Mouse (Mus musculus): ENCODE measurements around the gene Klhl20. TPM values are rescaled to one million over a fixed set of nuclear protein-coding genes. Genes with fewer than 3 reads are reported as not detected.

Klhl20 gene
- polyA plus RNA-seq, 1 experiment from 2014 or later = 13.4 TPM

- no peak overlapping the region for H3K27ac ChIP-seq (ENCODE audit: low read length)
- peaks cover 13% of the 10 kb centered on the region for H3K4me1 ChIP-seq (ENCODE audit: control insufficient read depth, insufficient read depth, low read length)
- H3K4me2 ChIP-seq (ENCODE audit: low read depth, low read length) = no peak overlapping the region
- no peaks in the 10 kb centered on the region for H3K27me3 ChIP-seq (ENCODE audit: control insufficient read depth, insufficient read depth, low read length)
- H3K9me3 ChIP-seq (replicated peaks; ENCODE audit: control insufficient read depth, low read length) = no peaks in the 10 kb centered on the region
- H3K9ac ChIP-seq (ENCODE audit: low read length) = no peak overlapping the region
- ATAC-seq (replicated peaks; ENCODE audit: extremely low read depth, insufficient read depth, low FRiP score) = no peak
- no peak overlapping the region for H3K4me3 ChIP-seq (ENCODE audit: low read length)
- WGBS = 90% methylated on average over 7 of the region's 7 CpGs
- H3K36me3 ChIP-seq (ENCODE audit: control insufficient read depth, insufficient read depth) = peaks cover 32% of the 10 kb centered on the region
Observed at GRCm38 (mm10) chr1:161041261-161042020, 89.9 kb downstream of the Klhl20 start.

GRCm38 (mm10) chr1:161040855-161041254, 90.5 kb downstream of the Klhl20 start:
- Histone ChIP-seq H3K4me1 (ENCODE audit: control insufficient read depth, insufficient read depth, low read length) (peaks cover 16% of the 10 kb centered on the region), H3K27me3 (ENCODE audit: control insufficient read depth, insufficient read depth, low read length) (no peaks in the 10 kb centered on the region)

GRCm38 (mm10) chr1:161040426-161040770, 90.9 kb downstream of the Klhl20 start:
- Histone ChIP-seq H3K27me3 (ENCODE audit: control insufficient read depth, insufficient read depth, low read length) (no peaks in the 10 kb centered on the region), H3K36me3 (ENCODE audit: control insufficient read depth, insufficient read depth) (peaks cover 34% of the 10 kb centered on the region), H3K9me3 (replicated peaks; ENCODE audit: control insufficient read depth, low read length) (no peaks in the 10 kb centered on the region), H3K9ac (ENCODE audit: low read length) (no peak overlapping the region), H3K27ac (ENCODE audit: low read length) (peak overlapping the region; percentile 5; the same call in 1 of the 2 replicates), H3K4me2 (ENCODE audit: low read depth, low read length) (no peak overlapping the region), H3K4me3 (ENCODE audit: low read length) (no peak overlapping the region), H3K4me1 (ENCODE audit: control insufficient read depth, insufficient read depth, low read length) (peaks cover 16% of the 10 kb centered on the region)
- ATAC-seq (replicated peaks; ENCODE audit: extremely low read depth, insufficient read depth, low FRiP score) = no peak
- 33% methylated on average over 1 of the region's 1 CpGs for WGBS

More at GRCm38 (mm10) chr1:161040855-161041254, 90.5 kb downstream of the Klhl20 start:
- ATAC-seq (replicated peaks; ENCODE audit: extremely low read depth, insufficient read depth, low FRiP score) = no peak
- Histone ChIP-seq H3K9ac (ENCODE audit: low read length) (no peak overlapping the region), H3K9me3 (replicated peaks; ENCODE audit: control insufficient read depth, low read length) (no peaks in the 10 kb centered on the region), H3K27ac (ENCODE audit: low read length) (no peak overlapping the region; the same call in 1 of the 2 replicates), H3K4me3 (ENCODE audit: low read length) (no peak overlapping the region), H3K4me2 (ENCODE audit: low read depth, low read length) (no peak overlapping the region), H3K36me3 (ENCODE audit: control insufficient read depth, insufficient read depth) (peaks cover 34% of the 10 kb centered on the region)

DNA sequence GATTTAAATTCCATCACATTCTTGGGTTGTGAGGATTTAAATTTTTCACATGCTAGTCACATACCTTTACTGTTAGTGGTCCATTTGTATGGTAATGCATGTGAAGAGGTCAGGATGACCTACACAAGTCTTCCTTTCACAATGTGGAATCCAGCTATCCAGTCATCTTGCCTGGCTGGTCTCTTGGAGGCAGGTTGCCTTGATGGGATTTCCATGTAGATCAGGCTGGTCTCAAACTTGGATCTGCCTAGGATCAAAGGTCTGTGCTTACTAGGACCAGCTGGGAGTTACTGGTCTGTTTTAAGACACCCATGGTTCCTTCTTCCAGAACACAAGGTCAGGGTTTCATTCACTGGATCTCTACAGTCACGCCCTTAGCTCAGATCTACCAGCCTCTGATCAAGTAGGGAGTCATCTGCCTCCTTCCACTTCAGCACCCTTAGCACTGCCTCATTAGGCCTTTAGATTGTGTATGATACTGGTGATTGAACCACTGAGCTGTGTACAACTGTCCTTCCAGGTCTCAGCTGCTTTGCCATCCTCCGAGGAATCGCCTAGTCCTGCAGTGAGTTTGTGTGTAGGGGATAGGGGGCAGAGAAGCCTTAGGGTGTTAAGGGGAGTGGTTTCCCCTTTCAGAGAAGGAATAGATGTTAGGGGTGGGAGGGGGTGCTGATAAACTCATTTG, 91.4 kb downstream of the Klhl20 start:
- Histone ChIP-seq H3K9me3 (replicated peaks; ENCODE audit: control insufficient read depth, low read length) (no peaks in the 10 kb centered on the region), H3K27ac (ENCODE audit: low read length) (peak overlapping the region; percentile 57), H3K36me3 (ENCODE audit: control insufficient read depth, insufficient read depth) (peaks cover 34% of the 10 kb centered on the region), H3K4me1 (ENCODE audit: control insufficient read depth, insufficient read depth, low read length) (peaks cover 16% of the 10 kb centered on the region), H3K9ac (ENCODE audit: low read length) (no peak overlapping the region), H3K4me3 (ENCODE audit: low read length) (no peak overlapping the region), H3K4me2 (ENCODE audit: low read depth, low read length) (no peak overlapping the region), H3K27me3 (ENCODE audit: control insufficient read depth, insufficient read depth, low read length) (no peaks in the 10 kb centered on the region)
- WGBS = 25% methylated on average over 3 of the region's 3 CpGs
- 0 out of 2 replicates have a peak, but pooled peaks have one; percentile 10 for ATAC-seq (replicated peaks; ENCODE audit: extremely low read depth, insufficient read depth, low FRiP score)

DNA sequence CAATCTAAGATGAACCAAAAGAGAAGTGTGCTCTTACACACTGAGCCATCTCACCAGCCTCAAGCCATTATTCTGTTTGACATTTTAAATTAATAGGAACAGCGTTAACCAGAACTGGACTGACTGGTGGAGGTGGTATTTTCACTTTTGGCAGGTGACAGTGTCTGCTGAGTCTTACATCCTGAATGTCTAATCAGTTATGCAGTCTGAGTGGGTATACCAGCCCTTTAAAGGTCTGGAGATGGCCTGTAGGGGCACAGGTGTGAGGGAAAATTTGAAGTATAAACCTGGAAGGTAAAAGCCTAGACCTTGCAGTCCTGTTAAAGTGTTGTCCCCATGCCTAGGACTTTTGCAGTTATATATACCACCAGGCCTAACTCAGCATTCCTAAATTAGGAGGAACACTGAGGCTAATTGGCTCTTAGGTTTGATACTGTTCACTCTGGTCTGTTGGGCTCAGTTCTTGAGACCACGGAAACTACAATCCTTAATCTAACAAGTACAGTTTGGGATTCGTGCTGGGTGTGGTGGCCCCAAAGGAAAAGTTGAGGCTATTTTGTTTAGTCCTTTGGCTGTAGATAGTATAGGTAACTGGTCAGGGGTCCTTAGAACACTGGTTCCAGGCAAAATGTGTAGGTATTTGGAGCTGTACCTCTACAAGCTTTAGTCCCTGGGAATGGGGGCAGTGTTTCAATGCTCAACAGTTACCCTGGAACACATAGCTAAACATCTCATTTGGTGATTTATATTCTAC, 92.2 kb downstream of the Klhl20 start:
- Histone ChIP-seq H3K9me3 (replicated peaks; ENCODE audit: control insufficient read depth, low read length) (no peaks in the 10 kb centered on the region), H3K4me3 (ENCODE audit: low read length) (no peak overlapping the region), H3K27me3 (ENCODE audit: control insufficient read depth, insufficient read depth, low read length) (no peaks in the 10 kb centered on the region), H3K4me1 (ENCODE audit: control insufficient read depth, insufficient read depth, low read length) (peaks cover 16% of the 10 kb centered on the region), H3K36me3 (ENCODE audit: control insufficient read depth, insufficient read depth) (peaks cover 31% of the 10 kb centered on the region), H3K9ac (ENCODE audit: low read length) (no peak overlapping the region), H3K4me2 (ENCODE audit: low read depth, low read length) (no peak overlapping the region), H3K27ac (ENCODE audit: low read length) (no peak overlapping the region)
- ATAC-seq (replicated peaks; ENCODE audit: extremely low read depth, insufficient read depth, low FRiP score) = no peak
- WGBS = 20% methylated on average over 3 of the region's 3 CpGs

Other genes with a start within 250 kb of the Klhl20 start
- 5.8 and 6.5 TPM in 2 replicates for gene Rc3h1, start 225.1 kb downstream of the Klhl20 start, polyA plus RNA-seq (2015; fragmentation: Nextera tagmentation; extraction: Ambion mirVana)
- 2.0 and 2.2 TPM in 2 replicates for gene Serpinc1, start 152.9 kb downstream of the Klhl20 start, polyA plus RNA-seq (2015; fragmentation: Nextera tagmentation; extraction: Ambion mirVana)
- 6.5 and 7.9 TPM in 2 replicates for gene Zbtb37, start 96.7 kb downstream of the Klhl20 start, polyA plus RNA-seq (2015; fragmentation: Nextera tagmentation; extraction: Ambion mirVana)
- gene Dars2, start 60.9 kb downstream of the Klhl20 start, polyA plus RNA-seq (2015; fragmentation: Nextera tagmentation; extraction: Ambion mirVana) = 29.3 and 30.9 TPM in 2 replicates
- 21.0 and 22.9 TPM in 2 replicates for gene Cenpl, start 60.8 kb downstream of the Klhl20 start, polyA plus RNA-seq (2015; fragmentation: Nextera tagmentation; extraction: Ambion mirVana)
- 3.8 and 4.6 TPM in 2 replicates for gene Ankrd45, start 11.2 kb upstream of the Klhl20 start, polyA plus RNA-seq (2015; fragmentation: Nextera tagmentation; extraction: Ambion mirVana)
- 0.20 and 0.31 TPM in 2 replicates for gene Tex50, start 27.8 kb upstream of the Klhl20 start, polyA plus RNA-seq (2015; fragmentation: Nextera tagmentation; extraction: Ambion mirVana)
- 319 and 331 TPM in 2 replicates for gene Prdx6, start 119.7 kb upstream of the Klhl20 start, polyA plus RNA-seq (2015; fragmentation: Nextera tagmentation; extraction: Ambion mirVana)